Mouse (Mus musculus) liver, adult 2 months (tissue): ENCODE results near the gene Lats2.

Experiments used
- CTCF ChIP-seq: fragments of 200-500 bp; IDR thresholded peaks from 2 replicates; pipeline ENCODE4 v1.5.1; 2011; ENCODE audit warnings: low read depth, low read length, control low read depth
- POLR2A ChIP-seq: fragments of 200-500 bp; IDR thresholded peaks from 2 replicates; pipeline ENCODE4 v1.6.1; 2011; ENCODE audit warnings: low read length, control low read depth; ENCODE audit not compliant: insufficient read depth; ENCODE audit errors: extremely low read depth

DNA sequence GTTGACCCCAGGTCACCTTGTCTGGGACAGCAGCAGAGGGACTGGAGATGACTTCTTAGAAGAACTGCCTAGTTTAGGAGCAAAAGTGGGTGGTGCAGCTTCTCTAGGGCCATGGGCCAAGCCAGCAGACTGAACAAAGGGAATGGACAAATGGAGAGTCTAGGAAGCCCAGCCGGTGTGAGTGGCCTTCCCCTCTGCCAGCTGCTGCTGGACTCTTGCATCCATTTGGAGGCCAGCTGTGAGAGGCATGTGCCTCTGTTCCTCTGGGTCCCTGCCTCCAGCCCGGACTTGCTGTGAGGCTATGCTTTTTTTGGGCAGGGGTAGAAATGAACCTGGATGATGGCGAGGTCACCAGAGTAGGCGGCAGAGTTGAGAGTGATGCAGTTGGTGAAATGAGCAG lies at the start of gene Lats2:
- TF ChIP-seq CTCF (no peak), POLR2A (no peak)
